Mouse (Mus musculus) kidney, postnatal 25 days (tissue): ENCODE measurements around the gene Gpatch8.
A peak's percentile ranks its signal among the peaks of the same experiment; 100 is the strongest.

Experiments
- DNase-seq, 2 experiments: peaks; one replicate each; pipeline ENCODE4 v3.0.0; 2021; ENCODE audit warnings: mixed read lengths in 2 of 2

The Gpatch8 gene

DNA sequence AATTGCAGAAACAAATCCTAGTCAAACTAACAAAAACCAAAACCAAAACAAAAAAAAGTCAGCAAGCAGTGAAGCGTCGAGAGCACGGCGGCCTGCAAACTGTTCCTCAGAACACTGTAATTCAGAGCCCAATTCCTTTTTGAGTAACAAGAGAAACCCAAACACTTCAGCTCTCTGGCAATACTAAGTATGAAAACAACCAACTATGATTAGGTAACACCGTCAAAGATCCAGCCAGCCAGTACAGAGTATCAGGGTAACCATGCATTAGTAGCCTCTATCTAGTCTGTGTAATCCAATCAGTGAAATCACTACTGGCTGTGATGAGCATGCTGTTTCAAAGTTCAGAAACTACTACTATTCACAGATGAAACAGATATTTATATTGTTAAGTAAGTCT, 60.5 kb downstream of the Gpatch8 start:
- no peak for DNase-seq

DNA sequence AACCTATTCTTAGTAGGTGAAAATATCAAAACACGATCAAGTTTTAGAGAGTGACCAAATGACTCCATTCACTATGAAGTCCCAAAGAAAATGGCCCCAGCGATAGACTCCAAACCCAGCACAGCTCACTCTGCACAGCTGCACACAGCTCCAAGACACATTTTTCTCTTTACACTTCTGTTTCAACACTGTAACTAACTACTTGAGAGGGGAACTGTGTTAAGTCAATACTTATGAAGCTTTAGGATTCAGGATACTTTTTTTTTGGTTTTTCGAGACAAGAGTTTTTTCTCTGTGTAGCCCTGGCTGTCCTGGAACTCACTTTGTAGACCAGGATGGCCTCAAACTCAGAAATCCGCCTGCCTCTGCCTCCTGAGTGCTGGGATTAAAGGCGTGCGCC, 61.1 kb downstream of the Gpatch8 start:
- DNase-seq: no peak

DNA sequence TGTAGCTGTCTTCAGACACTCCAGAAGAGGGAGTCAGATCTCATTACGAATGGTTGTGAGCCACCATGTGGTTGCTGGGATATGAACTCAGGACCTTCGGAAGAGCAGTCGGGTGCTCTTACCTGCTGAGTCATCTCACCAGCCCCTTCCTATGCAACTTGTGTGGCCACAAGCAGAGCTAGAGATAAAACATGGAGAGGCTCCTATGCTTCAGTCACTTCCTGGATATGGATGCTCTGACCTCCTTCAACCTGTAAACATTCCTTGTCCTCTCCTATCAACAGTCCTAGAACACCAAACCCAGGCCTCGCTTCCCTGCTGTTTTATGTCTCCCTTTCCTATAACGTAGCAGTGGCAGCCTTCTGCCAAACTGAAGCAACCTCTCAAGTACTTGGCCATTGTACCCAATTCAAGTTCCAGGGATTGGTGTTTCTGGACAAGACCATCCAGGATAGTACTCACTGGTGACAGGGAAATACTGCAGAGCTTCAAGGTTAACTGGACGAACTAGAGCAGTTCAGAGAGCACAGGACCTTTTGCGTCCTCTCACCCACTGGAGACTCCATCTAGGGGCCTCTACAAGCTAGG, 62.0 kb downstream of the Gpatch8 start:
- DNase-seq: no peak

DNA sequence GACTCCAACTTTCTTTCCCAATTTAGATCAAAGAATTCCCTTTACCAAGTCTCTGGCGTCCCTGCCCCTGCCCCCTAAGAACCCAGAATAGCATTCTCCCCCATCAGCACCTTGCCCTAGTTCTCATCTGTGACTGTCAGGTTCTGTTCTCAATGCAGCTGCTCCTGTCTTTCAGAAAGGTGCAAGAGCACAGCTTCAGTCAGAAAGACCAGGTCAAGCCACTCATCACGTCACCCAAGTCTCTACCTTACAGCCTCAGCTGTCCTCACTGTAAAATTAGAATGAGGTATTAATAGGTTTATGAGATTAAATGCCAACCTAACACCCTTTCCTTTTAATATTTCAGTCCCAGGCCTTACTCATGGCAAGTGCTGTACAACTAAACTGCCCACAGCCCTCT, 63.0 kb downstream of the Gpatch8 start:
- no peak for DNase-seq

DNA sequence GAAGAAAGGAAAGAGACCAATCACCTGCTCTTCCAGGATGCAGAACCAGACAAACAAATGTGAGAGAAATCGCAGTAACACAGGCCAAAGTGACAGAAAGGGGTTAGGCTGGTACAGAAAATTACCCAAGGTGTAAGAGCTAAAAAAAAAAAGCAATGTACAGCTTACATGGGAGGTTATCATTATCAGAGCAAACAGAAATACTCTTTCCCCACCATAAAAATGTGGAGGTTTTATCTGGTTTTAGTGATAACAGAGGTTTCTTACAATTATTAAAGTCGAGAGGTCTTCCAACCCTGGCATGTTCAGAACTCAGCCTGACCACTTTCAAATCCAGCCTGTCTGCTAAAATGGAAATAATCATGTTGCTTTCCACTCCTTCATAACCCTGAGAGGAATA, 68.3 kb downstream of the Gpatch8 start:
- DNase-seq: no peak

DNA sequence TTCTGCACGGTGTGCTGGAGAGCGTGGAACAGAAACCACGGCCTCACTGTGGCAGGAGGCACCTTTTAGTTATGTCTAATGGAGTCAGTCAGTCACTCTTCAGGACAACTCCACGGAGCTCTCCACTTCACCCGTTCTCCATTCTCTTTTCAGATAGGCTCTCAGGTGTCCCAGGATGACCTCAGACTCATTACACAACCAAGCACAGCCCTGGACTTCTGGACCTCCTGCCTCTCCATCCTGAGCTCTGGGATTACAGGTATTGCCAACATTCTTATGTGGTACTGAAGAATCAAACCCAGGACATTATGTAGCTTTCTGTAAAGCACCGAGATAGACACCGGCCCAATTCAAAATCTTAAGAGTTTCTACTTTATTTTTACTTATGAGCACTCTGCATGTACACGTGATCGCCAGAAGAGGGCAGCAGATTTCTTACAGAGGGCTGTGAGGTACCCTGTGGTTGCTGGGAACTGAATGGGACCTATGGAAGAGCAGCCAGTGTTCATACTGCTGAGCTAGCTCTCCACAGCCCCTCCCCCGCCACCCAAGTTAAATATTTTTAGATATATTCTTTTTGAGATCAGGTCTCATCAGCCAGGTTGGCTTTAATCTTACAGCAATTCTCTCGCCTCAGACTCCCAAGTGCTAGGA, 69.3 kb downstream of the Gpatch8 start:
- peak; percentile 63 to 67 for DNase-seq

DNA sequence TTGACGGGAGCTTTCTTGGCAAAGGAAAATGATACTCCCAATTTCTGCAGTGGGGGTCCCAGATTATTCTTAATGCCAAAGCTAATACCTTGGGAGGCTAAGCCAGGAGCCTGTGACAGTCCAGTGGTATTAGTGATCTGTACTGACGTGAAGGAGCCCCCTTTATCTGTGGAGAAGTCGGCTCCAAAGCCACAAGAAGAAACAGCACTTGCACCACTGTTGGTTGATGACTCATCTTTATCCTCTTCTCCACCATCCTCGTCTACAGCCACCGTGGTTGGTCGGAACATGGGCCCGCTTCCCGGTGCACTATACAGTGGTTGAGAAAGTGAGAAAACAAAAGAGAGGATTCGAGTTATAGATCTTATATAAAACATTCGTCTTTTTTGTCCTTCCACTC, 74.4 kb downstream of the Gpatch8 start:
- DNase-seq: no peak

DNA sequence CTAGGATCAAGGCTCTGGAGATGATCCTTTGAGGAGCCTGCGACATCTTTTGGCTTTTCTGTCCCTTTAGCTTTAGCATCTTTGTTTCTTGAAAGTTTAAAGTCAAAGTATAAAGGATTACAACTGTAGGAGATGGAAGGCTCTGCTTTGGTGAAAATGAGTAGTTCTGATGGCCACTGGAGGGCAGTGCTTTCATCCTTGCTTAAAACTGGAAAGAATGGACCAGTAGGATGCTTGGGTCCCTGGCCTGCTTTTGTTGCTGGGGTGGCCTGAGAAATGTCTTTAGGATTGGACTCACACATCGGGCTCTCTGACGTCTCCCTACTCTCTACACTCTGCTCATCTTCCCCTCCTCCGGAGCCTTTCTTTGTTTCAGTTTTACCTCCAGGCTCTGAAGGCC, 75.3 kb downstream of the Gpatch8 start:
- no peak for DNase-seq

DNA sequence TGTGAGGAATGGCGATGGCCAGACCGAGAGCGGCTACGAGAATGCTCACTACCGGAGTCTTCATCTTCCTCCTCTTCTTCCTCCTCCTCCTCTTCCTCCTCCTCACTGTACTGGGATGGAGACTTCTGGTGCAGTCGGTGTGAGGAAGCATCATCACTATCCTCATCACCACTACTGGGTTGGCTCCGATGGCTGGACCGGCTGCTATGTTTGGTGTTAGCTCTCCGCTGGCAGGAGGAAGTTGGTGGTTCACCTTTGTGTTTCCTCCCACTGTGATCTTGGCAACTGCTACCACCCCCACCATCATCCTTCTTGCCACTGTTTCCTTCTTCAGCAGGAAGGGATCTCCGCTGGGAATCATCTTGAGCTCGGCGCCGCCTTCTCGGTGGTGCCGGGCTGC, 76.1 kb downstream of the Gpatch8 start:
- DNase-seq: no peak

DNA sequence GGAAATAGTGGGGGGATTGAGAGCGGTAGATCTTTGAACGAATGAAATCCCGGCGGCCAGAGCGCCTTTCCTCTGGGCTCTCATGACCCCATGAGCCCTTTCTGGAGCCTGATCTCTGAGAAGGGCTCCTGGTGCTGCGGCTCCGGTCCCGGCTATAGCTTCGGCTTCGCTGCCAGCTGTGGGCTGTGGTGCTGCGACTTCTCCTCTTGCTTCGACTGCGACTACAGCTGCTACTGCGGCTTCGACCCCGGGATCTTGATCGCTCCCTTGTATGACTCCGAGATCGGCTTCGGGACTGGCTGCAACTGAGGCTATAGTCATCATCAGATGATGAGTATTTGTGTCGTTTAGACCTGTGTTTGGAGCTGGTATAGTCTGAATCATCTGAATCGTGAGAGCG, 76.6 kb downstream of the Gpatch8 start:
- no peak for DNase-seq

DNA sequence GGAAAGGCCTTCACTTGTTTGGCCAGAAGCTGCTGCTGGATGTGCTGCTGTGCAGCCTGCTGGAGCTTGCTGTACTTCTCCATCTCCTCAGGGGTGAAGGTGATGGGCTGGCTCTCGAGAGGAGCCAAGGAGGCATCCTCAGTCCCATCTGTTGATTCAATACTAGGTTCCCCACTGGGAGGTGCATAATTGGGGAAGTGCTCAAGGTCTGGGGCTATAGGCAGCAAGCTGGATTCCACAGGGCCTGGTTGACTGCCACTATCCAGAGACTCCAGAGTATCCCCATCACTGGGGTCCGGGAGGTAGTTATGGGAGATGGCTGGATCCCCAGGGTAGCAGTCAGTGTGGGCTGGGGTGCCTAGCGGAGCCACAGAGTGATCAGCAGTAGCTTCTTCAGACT, 77.5 kb downstream of the Gpatch8 start:
- no peak for DNase-seq

DNA sequence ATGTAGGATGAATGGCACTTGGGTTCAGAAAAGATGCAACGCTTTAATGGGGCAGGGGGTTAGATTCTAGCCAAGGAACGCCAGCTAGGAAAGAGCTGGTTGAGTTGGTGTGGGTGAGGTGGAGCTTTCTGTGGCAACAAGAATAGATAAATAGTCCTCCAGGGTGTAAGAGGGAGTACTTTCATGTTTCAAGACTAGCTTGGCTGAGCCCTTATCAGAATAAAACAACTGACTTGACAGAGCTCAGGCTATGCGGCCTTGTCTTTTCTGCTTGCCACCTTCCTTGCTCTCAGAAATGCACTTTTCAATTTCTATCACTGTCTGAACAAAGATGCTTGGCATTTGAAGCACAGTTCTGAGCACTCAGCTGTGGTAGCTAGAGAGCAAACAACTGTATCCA, 81.2 kb downstream of the Gpatch8 start:
- DNase-seq: peak in 1 of 2 experiments; percentile 12

DNA sequence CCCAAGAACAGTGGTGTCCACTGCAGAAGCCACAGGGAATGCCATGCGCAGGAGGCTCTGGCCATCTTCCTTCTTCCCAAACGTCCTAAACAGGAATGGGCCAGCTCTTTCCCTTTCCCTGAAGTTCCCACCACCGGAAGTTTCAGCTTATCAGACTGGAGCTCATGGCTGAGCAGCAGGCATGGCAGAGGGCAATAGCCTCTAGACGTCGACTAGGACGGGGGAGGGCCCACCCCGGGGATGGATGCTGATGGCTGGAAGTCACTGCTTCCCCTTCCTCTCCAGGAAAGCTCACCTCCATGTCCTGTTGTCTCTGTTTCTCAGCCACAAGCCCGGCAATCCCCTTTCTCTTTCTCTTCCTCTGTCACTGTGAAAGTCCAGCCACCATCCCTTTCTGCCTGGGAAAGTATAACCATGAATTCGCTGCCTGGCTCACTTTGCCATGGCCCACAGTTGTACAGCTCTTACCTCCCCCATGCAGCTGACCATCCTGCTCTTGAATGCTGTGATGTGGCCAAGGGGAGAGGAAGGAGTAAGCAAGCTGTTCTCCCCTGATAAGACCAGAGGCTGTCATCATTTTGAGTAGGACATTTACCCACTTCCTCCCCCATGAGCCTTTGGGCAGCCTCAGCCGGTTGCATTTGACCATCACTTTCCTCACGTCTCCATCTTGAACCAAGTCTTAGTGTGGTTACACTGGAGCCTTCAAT, 86.4 kb downstream of the Gpatch8 start, which contains the start of gene Itga2b:
Gene Itga2b (minus strand): TSS at position 475 of the 710 bp plus-strand sequence.
- DNase-seq: no peak

DNA sequence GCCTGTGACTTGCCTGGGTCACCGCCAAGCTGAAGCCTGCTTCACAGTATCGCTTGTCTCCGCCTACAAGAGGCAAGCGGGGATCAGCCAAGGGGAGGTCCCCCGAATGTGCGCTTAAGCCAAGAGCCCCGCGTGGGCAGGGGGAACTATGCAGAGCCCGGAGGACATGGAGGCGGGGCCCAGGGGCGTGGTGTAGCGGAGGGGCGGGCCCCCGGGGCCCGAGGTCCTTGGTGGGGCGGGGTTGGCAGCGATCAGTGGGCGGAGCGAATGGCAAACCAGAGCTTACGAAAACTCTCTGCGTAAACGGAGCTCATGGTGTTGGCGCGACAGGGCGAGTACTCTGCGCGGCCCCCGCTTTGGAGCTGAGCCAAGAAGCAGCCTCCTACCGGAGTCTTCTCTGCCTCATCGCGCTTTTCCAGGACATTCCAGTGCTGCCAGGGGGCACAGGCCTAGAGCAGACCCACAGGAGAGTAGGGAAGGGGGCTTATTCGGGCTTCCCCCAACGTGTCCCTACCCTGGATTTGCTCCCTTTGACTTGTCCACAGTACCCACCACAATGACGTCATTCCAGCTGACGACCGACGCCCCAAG, 89.1 kb downstream of the Gpatch8 start:
- peak; percentile 98 for DNase-seq

DNA sequence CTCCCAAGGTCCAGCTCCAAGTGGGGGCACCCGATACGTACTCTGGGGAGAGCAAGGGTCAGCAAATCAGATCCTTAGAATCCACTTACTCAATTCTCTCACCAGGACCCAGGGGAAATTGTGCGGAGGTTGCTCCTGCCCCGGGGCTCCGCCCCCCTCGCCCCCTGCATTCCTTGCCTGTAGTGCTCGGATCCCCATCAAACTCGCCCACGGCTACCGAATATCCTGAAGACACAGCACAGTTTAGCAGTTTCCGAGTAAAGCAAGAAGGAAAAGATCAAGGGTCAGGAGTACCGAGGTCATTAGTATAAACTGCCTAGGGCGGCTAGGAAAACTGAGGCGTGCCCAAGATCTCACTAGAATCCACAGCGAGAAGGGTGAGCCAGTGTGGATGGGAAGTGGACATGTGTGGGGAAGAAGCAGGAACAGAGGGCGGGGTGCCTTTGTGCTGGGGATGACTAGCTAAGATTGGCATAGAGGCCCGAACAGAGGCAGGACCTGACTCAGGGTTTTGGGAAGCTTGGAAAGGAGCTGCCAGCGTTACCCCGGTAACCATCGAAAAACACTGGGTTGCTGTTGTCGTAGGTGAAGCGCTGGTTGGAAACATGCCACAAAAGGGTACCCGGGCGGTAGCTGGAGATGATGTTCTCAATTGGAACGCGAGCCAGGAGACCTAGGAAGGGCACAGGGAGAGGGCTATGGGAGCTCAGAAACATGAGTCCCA, 90.3 kb downstream of the Gpatch8 start:
- DNase-seq: peak; percentile 61 to 81

DNA sequence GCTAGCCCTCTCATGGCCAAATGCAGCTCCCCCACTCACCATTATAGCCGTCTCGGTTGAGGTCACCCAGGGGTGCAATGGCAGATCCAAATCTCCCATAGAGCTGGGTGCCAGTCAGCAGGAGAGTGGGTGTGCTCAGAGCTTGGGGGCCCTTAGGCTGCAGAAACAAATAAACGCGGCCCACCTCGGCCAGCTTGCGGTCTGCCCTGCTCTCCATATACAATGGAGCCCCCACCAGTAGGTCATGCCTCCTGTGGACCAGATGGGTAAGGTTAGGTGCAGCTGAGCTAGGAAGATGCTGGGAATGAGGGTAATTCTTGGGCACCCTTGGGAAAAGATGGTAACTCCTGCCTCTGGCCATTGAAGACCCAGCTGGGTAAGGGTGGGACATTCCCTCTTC, 91.3 kb downstream of the Gpatch8 start:
- no peak for DNase-seq

DNA sequence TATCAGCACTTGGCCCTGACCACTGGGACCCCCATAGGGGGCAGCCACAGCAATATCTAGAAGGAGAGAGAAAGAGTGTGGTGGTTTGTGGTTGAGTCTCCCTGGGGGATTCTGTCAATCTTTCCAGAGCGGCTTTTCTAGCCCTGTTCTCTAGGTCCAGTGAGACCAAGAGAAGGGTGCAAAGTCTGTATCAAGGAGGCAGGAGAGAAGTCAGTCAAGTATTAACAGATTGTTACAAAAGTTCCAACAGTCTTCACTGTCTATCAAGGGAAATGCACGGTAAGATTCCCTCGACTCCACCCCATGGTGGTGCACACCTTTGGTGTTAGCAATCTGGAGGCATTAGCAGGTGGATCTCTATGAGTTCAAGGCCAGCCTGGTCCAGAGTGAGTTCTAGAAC, 94.4 kb downstream of the Gpatch8 start:
- peak; percentile 50 to 70 for DNase-seq

DNA sequence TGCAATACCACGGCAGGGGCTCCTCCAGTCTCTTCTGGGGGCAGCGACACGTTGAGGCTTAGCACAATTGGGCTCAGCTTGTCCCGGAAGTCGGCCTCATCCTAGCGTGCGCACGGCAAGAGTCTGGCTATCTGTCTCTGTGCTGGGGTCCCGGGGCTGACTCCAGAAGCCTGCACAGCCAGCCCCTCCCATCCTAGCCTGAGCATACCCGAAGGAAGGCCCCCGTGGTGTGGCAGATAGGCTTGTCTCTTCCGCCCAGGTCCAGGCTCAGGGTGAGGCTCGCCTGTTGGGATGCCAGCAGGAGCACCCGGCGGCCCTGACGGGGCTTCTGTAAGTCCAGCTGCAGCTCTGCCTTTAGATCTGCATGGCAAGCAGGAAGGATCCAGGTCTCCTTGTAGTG, 95.7 kb downstream of the Gpatch8 start:
- no peak for DNase-seq

DNA sequence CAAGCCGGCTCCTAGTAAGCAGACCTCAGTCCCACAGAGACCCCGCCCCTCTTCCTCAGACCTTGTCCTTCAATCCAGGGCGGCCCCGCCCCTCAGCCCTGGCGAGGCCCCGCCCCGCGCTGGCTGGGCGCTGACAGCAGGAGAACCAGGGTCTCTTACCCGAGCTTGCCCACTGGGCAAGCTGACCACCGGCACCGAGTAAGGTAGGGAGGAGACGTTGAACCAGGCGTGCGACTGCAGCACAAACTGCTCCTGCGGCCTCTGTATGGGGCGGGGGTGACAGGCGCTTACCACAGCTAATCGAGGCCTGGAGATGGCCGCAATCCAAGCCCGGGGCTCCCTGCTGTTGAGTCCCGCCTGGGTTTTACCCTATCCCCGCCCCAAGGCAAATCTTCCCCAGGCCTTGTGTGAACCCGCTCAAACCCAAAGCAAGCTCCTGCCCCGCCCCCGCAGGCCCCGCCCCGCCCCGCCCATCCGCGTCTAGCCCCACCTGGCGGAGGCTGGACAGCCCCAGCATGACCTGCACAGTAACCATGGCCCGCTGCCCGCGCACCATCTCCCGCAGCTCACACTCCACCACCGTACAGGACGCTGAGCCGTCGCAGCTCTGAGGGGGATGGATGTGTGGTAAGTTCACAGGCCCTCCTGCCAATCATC, 100.3 kb downstream of the Gpatch8 start:
- peak; percentile 88 to 94 for DNase-seq

DNA sequence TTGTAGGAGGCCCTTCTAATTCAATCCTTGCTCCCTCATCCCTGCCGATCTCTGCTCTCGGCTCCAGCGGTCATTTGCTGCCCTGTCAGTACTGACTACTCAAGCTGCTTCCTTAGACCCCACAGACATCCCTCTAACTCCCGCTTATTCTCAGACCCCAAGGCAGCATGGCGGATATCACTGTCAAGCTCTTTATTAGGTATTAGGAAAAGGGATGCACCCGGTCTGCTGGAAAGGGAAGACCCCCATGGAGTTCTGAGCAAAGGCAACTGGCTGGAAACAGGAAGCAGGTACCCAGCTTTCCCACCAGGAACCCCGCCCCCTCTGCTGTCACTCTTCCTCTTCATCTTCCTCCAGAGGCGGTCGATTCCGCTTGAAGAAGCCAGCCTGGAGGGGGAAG, 103.1 kb downstream of the Gpatch8 start:
- no peak for DNase-seq

DNA sequence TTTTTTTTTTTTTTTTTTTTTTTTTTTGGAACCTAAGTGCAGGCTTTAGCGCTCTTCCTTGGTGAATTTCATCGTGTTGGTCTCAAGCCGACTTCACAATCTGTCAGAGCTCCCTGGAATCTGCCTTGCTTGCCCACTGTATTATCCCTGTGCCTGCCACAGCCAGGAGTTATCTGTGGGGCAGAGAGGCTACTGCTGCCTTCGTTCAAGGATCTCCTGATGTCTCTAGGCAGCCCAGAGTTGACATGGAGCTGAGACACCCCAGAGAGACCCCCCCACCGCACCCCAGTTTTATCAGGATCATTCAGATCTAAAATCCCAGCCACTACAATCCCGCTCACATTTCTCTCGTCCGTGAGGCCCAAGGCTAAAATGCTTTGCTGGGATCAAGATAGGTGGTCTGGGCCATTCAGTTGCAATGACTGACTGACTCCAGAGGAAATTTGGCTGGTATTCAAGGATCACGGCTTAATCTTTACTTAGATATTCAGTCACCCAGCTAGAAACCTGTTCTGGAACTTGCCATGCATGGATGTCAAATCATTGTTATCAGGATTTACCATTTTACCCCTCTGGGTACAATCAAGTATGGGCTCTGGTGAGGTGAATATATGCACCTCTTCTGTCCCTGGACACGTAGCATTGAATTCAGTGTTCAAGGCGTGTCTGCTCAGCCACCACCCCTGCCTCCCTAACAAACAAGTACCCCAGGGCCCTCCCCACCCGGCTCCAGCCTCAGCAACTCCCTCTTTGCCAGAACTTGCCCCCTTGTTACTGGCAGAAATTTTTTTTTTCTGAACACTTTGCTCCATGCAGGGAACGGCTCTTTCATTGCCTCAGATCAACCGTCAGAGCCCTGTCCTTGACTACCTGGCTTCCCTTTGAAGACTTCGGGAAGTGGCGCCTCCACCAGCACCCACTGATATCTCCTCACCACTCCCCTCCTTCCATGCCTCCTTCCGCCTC, 106.9 kb downstream of the Gpatch8 start:
- no peak for DNase-seq
